Mouse (Mus musculus) colon, adult 2 months (tissue): ENCODE results near the gene Mfap1a. TPM values are rescaled to one million over a fixed set of nuclear protein-coding genes. Genes with fewer than 3 reads are reported as not detected.

Experiments used
- polyA plus RNA-seq: library from polyadenylated mRNA; depleted of rRNA; stranded (reverse); fragments of >200 nt; gene quantifications from 2 replicates; pipeline ENCODE4 v1.2.3, GENCODE M21; 2012; rRNA removed

Gene Mfap1a
- polyA plus RNA-seq: 0.97 and 1.3 TPM in 2 replicates

DNA sequence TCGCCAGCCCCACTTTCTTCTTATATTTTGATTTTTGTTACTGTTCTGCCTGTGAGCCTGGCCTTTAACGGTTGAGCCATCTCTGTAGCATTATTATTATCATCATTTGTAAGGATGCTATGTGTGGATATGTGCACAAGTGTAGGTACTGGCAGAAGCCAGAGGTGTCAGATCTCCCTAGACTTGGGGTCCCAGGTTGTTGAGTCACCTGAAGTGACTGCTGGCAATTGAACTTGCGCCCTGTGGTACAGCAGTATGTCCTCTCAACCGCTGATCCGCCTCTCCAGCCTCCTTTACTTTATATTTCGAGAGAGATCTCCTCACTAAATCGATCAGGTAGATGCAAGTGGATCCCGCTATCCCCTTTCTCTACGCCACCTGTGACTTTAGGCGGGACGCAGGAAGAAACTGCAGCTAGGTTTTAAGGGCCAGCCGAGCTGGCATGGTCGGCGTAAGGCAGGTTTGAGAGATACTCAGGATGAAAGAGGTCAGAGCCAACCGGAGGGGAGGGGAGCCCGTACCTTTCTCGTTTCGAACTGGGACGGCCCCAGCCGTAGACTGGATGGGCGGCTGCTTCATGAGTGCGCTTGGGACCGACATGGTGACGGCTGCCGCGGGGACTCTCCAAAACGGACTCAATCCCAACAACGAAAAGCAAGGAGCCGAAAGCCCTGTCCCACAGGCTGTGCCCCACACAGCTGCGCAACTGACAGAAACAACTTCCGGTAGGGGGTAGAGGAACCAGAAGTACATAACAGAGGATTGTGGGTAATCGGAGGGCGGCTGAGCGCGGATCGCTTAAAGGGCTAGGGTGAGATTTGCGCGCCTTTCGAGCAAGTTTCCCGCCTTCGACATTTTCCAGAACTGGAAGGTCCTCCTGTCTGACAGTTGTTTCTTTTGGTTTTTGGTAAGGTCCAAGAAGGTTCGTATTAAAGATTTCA, at the start of gene Mfap1a, which contains the start of gene Wdr76:
Mfap1a (minus strand) TSS at position 724 of the 941 bp plus-strand sequence.
Wdr76 (plus strand) TSS at position 782 of the 941 bp plus-strand sequence.

DNA sequence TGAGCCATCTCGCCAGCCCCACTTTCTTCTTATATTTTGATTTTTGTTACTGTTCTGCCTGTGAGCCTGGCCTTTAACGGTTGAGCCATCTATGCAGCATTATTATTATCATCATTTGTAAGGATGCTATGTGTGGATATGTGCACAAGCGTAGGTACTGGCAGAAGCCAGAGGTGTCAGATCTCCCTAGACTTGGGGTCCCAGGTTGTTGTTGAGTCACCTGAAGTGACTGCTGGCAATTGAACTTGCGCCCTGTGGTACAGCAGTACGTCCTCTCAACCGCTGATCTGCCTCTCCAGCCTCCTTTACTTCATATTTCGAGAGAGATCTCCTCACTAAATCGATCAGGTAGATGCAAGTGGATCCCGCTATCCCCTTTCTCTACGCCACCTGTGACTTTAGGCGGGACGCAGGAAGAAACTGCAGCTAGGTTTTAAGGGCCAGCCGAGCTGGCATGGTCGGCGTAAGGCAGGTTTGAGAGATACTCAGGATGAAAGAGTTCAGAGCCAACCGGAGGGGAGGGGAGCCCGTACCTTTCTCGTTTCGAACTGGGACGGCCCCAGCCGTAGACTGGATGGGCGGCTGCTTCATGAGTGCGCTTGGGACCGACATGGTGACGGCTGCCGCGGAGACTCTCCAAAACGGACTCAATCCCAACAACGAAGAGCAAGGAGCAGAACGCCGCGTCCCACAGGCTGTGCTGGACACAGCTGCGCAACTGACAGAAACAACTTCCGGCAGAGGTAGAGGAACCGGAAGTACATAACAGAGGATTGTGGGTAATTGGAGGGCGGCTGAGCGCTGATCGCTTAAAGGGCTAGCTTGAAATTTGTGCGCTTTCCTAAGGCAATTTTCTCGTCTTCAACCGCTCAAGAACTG, 32.9 kb downstream of the Mfap1a start, which contains the start of gene Mfap1b:
Mfap1b (minus strand) TSS at position 767 of the 879 bp plus-strand sequence.

DNA sequence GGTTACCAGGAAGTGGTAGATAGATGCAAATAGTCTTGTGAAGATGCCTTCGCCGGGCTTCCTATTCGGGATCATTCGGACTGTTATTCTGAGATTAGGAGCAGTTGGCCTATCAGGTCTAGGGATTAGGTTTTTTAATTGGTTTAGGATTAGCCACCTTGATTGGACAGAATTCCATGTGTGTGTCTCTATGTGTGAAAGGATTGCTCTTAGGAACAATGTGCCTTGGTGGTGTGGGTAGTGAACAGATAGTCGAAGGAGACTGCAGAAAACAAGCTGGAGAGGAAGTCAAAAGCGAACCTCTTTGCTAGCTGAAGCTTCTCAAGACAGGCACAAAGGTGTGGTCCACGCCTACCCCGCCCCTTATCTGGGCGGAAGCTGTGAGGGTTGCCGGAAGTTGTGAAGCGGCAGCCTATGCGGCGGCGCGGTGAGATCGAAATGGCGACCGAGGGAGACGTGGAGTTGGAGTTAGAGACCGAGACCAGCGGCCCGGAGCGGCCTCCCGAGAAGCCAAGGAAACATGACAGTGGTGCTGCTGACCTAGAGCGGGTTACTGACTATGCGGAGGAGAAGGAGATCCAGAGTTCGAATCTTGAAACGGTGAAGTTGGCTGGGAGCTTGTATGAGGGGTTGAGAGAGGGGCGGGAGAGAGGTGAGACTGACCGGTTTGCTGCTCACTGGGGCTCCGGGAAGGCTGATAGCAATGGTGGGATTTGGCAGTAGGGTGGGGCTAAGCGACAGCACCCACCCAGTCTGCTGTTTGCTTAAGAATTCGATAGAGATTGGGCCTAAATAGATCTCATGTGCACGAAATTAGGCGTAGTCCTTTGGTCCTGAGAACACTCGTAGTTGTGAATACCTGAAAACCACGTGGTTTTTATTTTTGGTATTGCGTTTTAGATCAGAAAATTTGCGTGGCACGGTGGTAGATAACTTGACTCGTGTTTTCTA, 49.5 kb downstream of the Mfap1a start, which contains the start of gene Serinc4:
Serinc4 (minus strand) TSS at position 90 of the 951 bp plus-strand sequence.

DNA sequence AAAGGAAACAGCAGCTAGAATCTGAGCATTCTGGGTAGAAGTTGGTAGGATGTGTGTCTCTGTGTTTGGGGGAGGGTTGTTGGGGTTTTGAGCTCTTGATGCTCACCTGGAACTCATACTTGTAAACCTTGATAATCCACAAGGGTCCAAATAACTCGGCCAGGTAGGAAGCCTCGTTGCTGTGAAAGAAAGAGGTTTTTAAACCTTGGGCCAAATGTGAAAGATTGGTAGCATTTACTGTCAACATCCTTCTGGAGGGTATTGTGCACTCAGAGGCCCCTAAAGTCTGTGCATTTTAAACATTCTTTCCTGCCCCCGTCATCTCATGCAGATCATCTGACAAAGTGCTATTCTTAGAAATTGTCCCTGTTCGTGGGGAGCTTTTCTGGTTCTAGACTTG, 53.5 kb downstream of the Mfap1a start, which contains the start of gene Hypk:
Hypk (plus strand) TSS at position 301 of the 400 bp plus-strand sequence.

DNA sequence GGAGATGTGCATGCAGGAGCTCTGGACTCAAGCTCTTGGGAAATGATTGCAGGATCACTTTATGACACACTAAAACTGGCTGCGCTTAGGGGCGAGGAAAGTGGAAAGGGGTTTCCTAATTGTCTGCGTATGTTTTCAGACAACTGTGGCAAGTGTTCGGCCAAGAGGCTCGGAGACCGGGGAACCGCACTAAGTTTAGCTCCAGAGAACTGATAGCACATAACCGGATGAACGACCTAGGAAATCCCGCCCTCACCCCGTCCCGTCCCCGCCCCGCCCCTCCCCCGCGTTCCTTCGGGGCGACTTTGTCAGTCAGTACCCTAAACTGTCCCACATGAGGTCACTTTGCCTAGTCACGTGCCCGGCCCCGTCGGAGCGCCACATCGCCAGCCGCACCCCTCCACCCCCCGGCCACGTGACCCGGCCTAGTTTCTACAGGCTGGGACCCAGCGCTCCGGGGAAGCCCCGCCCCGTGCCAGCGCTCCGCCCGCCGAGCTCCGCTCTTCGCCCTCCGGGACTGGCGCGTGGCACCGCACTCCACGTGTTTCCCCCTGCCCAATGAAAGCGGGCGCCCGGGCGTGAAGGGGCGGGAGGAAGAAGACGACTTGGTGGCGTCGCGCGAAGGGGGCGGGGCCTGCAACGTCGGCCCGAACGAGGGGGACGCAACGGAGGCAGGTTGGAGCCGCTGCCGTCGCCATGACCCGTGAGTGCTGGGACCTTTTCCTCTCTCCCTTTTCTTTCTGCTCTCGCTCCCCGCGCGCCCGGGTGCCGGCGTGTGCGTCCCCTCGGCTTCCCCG, 57.5 kb downstream of the Mfap1a start, which contains the start of gene Serf2:
Serf2 (plus strand) TSS at position 457 of the 797 bp plus-strand sequence.

DNA sequence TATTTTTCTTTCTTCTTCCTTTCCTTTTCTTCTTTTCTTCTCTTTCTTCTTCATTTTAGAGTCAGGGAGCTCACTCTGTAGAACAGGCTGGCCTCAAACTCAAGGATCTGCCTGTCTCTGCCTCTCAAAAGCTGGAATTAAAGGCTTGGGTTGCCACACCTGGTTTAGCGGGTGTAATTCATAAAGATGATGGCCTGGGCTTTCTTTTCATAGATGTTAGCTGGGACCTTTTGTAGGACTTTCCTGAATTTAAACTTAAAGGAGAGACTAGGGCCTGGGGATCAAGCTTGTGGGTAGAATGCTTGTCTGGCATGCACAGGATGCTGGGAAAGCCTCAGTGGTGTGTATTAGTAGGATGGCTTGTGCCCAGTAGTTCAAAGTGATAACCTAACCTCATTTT, 62.3 kb downstream of the Mfap1a start, which contains the start of gene Ell3:
Ell3 (minus strand) TSS at position 101 of the 400 bp plus-strand sequence.

Other genes with a start within 250 kb of the Mfap1a start
- 14.7 and 19.8 TPM in 2 replicates for gene Trp53bp1, start 235.3 kb downstream of the Mfap1a start, polyA plus RNA-seq
- gene Map1a, start 217.1 kb downstream of the Mfap1a start, polyA plus RNA-seq: 5.3 and 6.6 TPM in 2 replicates
- 77.6 and 90.2 TPM in 2 replicates for gene Ppip5k1, start 151.3 kb downstream of the Mfap1a start, polyA plus RNA-seq
- 2,943 and 2,968 TPM in 2 replicates for gene Ckmt1, start 149.0 kb downstream of the Mfap1a start, polyA plus RNA-seq
- gene Strc, start 119.5 kb downstream of the Mfap1a start, polyA plus RNA-seq: 0.17 and 0.54 TPM in 2 replicates
- gene Pdia3, start 92.9 kb downstream of the Mfap1a start, polyA plus RNA-seq: 1,092 and 1,384 TPM in 2 replicates
- gene Catsper2, start 92.9 kb downstream of the Mfap1a start, polyA plus RNA-seq: 0.67 and 0.71 TPM in 2 replicates
- gene Ell3, start 62.4 kb downstream of the Mfap1a start, polyA plus RNA-seq: 6.0 and 9.6 TPM in 2 replicates
- 236 and 378 TPM in 2 replicates for gene Serf2, start 57.5 kb downstream of the Mfap1a start, polyA plus RNA-seq
- 4.7 and 5.5 TPM in 2 replicates for gene Hypk, start 53.4 kb downstream of the Mfap1a start, polyA plus RNA-seq
- gene Serinc4, start 49.9 kb downstream of the Mfap1a start, polyA plus RNA-seq: 0.34 and 0.37 TPM in 2 replicates
- gene Mfap1b, start 32.6 kb downstream of the Mfap1a start, polyA plus RNA-seq: 1.1 and 1.3 TPM in 2 replicates
- 1.8 and 1.9 TPM in 2 replicates for gene Wdr76, start 58 bp upstream of the Mfap1a start, polyA plus RNA-seq